Mouse (Mus musculus) subcutaneous adipose tissue, adult 2 months (tissue): ENCODE measurements around the gene Olfr740. TPM values are rescaled to one million over a fixed set of nuclear protein-coding genes. Genes with fewer than 3 reads are reported as not detected.

Source experiments
- polyA plus RNA-seq: library from polyadenylated mRNA; depleted of rRNA; stranded (reverse); fragments of >200 nt; gene quantifications from 2 replicates; pipeline ENCODE4 v1.2.3, GENCODE M21; 2012; ENCODE audit warnings: low replicate concordance; rRNA removed

Olfr740 gene
- polyA plus RNA-seq: not detected in 2 replicates

DNA sequence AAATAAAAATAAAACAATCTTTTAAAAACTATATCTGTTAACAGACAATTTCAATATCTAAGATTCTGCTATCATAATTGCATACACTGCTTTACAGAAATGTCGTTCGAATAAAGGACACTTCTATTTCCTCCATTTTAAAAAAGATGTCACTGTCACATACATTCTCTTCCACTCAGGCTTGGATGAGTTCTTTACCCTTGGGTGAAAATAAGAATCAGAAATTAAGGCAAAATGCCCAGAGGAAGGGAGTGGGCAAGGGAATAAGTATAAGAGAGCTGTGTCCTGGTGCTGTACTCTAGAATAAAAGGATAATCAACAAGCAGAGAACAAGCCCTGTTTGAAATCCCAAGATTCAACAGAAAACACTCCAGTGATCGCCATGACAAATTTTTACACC is at the start of gene Olfr740:
Gene Olfr740 (plus strand): TSS at position 301 of the 400 bp plus-strand sequence.

DNA sequence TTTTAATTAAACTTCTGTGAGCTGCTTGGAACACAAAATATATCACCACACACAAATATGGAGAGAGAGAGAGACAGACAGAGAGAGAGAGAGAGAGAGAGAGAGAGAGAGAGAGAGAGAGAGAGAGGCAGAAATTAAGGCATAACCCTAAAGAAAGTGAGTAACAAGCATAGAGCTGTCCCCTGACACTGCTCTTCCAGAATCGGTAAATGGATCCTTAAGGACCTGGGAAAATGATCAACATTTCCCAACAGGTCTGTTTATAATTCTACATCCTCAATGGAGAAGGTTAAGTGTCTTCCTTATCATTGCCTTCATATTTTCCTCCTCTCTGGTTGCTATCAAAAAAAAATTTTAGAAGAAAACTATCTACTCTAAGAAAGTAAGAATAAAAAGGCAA is 38.1 kb upstream of the Olfr740 start, which contains the start of gene Olfr738:
Gene Olfr738 (plus strand): TSS at position 301 of the 400 bp plus-strand sequence.

DNA sequence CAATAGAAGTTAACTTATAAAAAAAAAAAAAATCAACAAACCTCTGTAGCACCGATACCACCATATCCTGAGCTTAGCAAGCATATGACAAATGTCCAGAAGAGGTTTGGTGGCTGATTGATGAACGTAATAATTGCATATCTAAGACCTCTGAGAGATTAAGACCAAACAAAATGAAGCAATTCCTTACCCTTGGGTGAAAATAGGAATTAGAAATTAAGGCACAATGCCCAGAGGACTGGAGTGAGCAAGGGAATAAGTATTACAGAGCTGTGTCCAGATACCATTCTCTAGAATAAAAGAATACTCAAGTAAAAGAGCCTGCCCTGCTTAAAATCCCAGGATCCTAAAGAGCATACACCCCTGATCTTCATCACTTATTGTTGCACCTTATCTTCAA is 27.0 kb upstream of the Olfr740 start, which contains the start of gene Olfr739:
Gene Olfr739 (plus strand): TSS at position 301 of the 400 bp plus-strand sequence.

DNA sequence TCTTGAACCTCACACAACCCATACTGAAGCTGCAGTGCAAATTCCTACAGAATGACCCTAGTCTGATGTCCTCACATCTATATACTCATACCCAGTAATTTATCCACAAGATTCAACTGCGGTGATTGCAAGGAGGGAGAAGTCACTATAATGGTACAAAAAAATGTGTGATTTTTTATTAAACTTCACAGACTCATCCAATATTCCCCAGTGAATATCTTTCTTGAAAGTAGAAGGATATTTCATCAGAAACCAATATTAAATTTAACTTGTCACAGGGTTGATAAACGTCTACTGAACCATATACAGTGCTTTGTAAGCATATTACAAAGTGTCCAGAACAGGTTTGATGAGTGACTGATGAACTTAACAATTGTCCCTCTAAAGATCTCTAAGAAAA is 27.1 kb downstream of the Olfr740 start, which contains the start of gene Olfr741:
Gene Olfr741 (plus strand): TSS at position 301 of the 400 bp plus-strand sequence.

DNA sequence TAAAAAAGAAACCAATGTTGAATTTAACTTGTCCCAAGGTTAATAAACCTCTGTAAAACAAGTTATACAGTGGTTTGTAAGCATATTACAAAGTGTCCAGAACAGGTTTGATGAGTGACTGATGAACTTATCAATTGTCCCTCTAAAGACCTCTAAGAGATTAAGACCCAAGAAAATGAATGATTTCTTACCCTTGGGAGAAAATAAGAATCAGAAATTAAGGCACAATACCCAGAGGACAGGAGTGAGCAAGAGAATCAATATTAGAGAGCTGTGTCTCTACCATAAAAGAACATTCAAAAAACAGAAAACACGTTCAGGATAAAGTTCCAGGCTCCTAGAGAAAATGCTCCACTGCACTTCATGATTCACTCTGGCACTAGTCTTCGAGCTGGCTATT is 58.0 kb downstream of the Olfr740 start, which contains the start of gene Olfr742:
Gene Olfr742 (plus strand): TSS at position 301 of the 400 bp plus-strand sequence.

Other genes with a start within 250 kb of the Olfr740 start
- not detected in 2 replicates for gene Olfr731, start 203.7 kb upstream of the Olfr740 start, polyA plus RNA-seq
- 0.03 TPM in 1 of 2 replicates, not detected in the other for gene Olfr732, start 161.3 kb upstream of the Olfr740 start, polyA plus RNA-seq
- gene Olfr733, start 144.0 kb upstream of the Olfr740 start, polyA plus RNA-seq: 0.20 and 0.50 TPM in 2 replicates
- 0.11 TPM in 1 of 2 replicates, not detected in the other for gene Olfr734, start 118.8 kb upstream of the Olfr740 start, polyA plus RNA-seq
- 0.21 and 0.23 TPM in 2 replicates for gene Olfr735, start 96.7 kb upstream of the Olfr740 start, polyA plus RNA-seq
- 0.76 and 0.91 TPM in 2 replicates for gene Tlr11, start 87.6 kb upstream of the Olfr740 start, polyA plus RNA-seq
- gene Olfr736, start 64.4 kb upstream of the Olfr740 start, polyA plus RNA-seq: not detected in 2 replicates
- not detected in 2 replicates for gene Olfr738, start 38.0 kb upstream of the Olfr740 start, polyA plus RNA-seq
- gene Olfr739, start 26.9 kb upstream of the Olfr740 start, polyA plus RNA-seq: not detected in 2 replicates
- gene Olfr741, start 27.2 kb downstream of the Olfr740 start, polyA plus RNA-seq: not detected in 2 replicates
- gene Olfr742, start 58.1 kb downstream of the Olfr740 start, polyA plus RNA-seq: not detected in 2 replicates
- not detected in 2 replicates for gene Olfr743, start 76.3 kb downstream of the Olfr740 start, polyA plus RNA-seq
- not detected in 2 replicates for gene Olfr744, start 169.3 kb downstream of the Olfr740 start, polyA plus RNA-seq
- not detected in 2 replicates for gene Olfr745, start 193.8 kb downstream of the Olfr740 start, polyA plus RNA-seq
- not detected in 2 replicates for gene Olfr746, start 201.5 kb downstream of the Olfr740 start, polyA plus RNA-seq
- not detected in 2 replicates for gene Olfr747, start 247.7 kb downstream of the Olfr740 start, polyA plus RNA-seq